Mouse (Mus musculus): ENCODE measurements around the gene Krt8.

Krt8 gene

DNA sequence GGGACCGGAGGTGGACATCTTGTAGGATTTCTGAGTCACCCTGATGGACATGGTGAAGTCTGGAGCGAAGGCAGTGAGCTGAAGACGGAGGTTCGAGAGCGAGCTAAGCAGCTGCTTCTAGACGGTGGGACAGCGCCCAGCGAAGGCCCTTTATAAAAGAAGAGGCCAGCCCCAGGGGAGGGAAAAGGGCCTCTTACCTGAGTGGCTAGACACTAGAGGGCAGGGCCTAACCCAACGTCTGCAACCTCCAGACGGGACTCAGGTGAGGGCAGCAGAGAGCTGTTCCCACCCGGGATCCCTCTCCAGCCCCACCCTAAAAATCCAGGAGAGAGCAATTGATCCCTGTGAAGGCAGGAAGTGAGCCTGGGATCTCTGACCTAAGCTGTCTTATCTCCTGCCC lies at the start of gene Krt8:
Krt8 (minus strand) TSS at position 294 of the 400 bp plus-strand sequence.
- DNase-seq: no peak

DNA sequence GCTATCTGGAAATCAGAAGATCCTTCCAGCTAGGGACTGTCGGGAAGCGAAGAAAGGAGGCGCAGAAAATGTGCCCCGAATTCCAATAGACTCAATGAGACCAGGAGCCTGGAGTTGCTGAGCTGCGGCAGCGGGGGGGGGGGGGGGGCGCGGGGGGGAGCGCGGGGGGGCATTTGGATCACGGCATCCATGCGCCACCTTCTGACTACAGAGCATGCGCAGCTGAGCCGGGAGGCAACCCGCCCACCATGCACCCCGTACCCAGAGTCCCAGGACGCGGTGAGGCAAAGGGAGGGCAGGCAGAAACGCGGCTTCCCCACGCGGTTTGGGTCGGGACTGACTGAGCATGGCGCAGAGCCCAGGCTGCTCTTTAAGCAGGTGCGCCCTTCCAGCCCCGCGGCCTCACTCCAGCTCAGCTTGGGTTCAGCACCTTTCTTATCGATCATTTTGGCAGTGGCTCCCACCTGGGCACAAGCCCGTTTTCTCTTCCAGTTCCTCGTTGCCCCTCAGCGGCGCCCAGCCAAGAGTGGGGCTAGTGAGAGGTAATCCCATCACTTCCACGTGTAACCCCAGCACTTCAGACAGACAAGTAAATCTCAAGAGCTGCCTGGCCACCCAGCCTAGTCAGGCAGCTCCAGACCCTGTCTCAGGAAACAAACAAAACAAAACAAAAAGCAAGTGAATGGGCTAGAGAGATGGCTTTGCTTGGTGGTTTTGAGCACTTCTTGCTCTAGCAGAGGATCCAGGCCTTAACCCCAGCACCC lies 47.8 kb upstream of the Krt8 start:
- peak; percentile 72 for DNase-seq

DNA sequence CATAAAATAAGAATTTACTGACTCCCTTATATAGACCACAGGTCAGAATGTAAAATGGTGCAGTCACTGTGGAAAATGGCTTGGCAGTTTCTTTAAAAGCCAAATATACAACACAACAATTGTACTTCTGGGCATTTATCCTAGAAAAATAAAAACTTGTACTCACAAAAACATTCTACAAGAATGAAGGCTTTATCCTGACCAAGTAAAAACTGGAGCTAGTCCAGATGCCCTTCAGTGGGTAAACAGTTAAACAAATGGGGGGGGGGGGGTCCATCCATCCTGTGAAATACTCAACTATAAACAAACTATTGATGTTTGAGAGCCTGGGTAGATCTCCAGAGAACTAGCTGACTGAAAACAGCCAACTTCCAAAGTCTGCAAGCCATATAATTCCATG lies 45.6 kb upstream of the Krt8 start:
- no peak for DNase-seq

DNA sequence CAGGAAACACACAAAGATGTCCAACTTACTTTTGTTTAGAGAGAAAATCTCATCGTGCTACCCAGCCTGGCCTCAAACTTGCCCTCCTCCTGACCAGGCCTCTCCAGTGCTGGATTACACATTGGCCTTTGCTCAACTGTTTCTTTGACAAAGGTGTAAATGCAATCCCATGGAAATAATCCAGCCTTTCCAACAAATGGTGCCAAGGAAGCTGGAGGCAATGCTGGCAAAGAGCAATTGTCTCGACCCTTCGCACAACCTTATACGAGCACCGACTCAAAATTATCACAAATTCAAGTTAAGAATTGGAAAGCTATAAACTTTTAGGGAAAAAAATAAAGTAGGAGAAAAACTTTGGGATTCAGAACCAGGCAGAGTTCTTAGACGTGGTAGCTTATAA lies 43.7 kb upstream of the Krt8 start:
- no peak for DNase-seq

GRCm38 (mm10) chr15:102045691-102046090 lies 41.4 kb upstream of the Krt8 start:
- no peak for DNase-seq

DNA sequence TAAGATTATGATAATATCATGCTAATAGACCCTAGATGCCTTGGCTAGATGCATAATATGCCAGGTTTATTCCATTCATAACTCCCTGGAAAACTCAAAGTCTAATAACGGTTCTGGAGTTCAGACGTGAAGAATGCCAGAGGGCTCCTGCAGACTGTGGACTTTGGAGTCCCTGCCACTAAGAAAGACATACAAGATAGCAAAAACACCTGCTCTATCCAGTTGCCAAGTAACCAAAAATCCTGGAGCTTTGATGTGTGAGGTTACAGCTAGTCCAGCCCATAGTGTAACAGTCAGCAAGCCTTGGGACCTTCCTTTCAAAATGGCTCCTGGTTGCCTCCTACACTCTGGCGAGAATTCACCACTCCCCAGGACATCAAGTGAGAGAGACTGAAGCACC lies 40.5 kb upstream of the Krt8 start:
- no peak for DNase-seq

GRCm38 (mm10) chr15:102041951-102042350 lies 37.7 kb upstream of the Krt8 start:
- no peak for DNase-seq

- no peak for DNase-seq
These were observed 36.0 kb upstream of the Krt8 start for GRCm38 (mm10) chr15:102040277-102040676.

- DNase-seq: no peak
These were observed 30.1 kb upstream of the Krt8 start for GRCm38 (mm10) chr15:102034121-102035053.

- DNase-seq: peak; percentile 55
These were observed 23.8 kb upstream of the Krt8 start, which contains the start of gene Krt18 for GRCm38 (mm10) chr15:102028040-102028439. TSS of gene Krt18 (plus strand) at chr15:102028180.

DNA sequence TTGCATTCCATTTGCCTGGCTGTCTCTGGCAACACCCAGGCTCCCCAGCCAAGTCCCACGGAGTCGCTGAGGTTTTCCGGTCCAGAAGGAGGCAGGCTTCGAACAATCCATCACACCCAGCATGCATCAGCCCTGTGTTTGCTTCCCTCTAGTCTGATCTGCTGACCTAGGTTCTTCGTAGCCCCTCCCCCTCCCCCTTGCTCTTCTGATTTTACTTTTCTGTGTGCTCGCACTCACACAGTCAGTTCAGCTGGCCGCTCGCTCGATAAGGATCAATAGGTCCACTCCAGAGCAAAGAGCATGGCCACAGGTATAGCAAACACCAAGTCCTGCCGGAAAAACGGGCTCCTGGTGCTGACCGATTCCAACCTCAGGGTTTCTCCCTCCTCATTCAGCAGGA lies 22.1 kb upstream of the Krt8 start:
- no peak for DNase-seq

GRCm38 (mm10) chr15:102025136-102025872 lies 21.0 kb upstream of the Krt8 start:
- DNase-seq: no peak

- DNase-seq: no peak
These were observed 19.6 kb upstream of the Krt8 start for GRCm38 (mm10) chr15:102023888-102024287.

GRCm38 (mm10) chr15:102022481-102022880 lies 18.2 kb upstream of the Krt8 start:
- DNase-seq: no peak

- peak; percentile 19 for DNase-seq
These were observed 13.7 kb upstream of the Krt8 start for GRCm38 (mm10) chr15:102017918-102018463.

DNA sequence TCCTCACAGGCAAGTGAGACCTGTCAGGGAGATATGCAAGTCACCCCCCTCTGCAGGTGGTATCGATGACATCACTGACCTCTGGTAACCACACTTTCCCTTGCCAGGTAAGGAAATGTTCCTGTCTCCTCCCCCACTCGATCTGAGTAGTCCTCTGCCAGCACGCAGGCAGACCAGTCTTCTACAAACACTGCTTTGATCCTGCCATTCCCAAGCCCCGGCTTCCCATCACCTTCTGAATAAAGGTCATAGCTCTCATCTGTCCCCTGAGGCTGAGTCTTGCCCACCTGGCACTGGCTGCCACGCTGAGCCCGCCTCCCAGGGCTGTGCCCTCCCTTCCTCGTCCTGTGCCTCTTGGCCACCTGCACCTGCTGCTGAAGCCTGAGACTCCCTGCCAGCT lies 12.5 kb upstream of the Krt8 start:
- peak; percentile 11 for DNase-seq

- no peak for DNase-seq
These were observed 11.8 kb upstream of the Krt8 start for GRCm38 (mm10) chr15:102016096-102016495.

- DNase-seq: no peak
These were observed 10.6 kb upstream of the Krt8 start for GRCm38 (mm10) chr15:102014848-102015247.

DNA sequence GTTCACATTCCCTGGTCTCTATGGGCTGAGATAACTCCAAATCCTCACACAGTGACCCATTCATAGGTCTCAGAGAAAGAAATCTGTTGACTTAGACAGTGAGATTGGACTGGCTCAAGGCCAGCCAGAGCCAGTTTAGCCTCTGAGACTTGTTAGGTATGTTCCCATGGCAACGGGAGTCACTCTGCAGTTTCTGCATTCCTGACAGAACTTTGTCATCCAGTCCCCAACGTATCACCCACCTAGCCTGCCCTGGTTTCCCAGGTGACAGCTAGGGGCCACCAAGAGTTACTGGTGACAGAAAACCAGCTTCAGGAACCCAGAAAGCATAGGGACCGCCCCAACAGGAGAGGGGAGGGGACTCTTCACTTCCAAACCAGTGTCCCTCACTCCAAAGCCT lies 9.4 kb upstream of the Krt8 start:
- no peak for DNase-seq

DNA sequence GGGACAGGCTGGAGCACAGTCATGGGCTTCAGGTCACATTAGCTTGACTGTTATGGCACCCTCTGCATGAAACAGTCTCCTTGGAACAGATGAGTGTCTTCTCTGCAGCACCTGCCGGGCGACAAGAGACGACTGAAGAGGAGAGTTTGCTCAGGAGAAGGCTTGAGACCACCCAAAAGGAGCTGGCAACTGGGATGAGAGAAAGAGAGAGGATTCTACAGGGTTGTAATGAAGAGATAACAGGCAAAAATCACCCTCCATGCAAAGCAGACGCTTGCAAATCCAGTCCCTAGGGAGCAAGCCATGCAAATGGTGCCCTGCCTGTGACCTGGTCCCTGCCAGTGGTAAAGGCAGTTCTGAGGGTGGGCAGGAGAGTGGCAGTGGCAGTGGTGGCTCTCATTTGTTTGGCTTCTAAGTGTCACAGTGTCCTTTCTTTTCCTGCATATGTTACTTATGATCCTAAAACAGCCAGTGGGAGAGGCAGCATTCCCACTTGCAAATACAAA lies 8.0 kb upstream of the Krt8 start:
- no peak for DNase-seq

- DNase-seq: no peak
These were observed 6.4 kb upstream of the Krt8 start for GRCm38 (mm10) chr15:102010569-102011245.
